Mouse (Mus musculus): ENCODE results near the gene Mab21l2.

The Mab21l2 gene

GRCm38 (mm10) chr3:86539555-86540168, 8.8 kb downstream of the Mab21l2 start:
- no peak for DNase-seq (ENCODE audit: low read depth, low spot score)

- no peak for DNase-seq (ENCODE audit: low read depth, low spot score)
Measured at GRCm38 (mm10) chr3:86538645-86539554, 9.5 kb downstream of the Mab21l2 start.

- DNase-seq (ENCODE audit: low read depth, low spot score) = no peak
Measured at GRCm38 (mm10) chr3:86536751-86537150, 11.7 kb downstream of the Mab21l2 start.

- no peak for DNase-seq (ENCODE audit: low read depth, low spot score)
Measured at GRCm38 (mm10) chr3:86531531-86532269, 16.7 kb downstream of the Mab21l2 start.

- no peak for DNase-seq (ENCODE audit: low read depth, low spot score)
Measured at GRCm38 (mm10) chr3:86522880-86523505, 25.4 kb downstream of the Mab21l2 start.

GRCm38 (mm10) chr3:86518506-86519109, 29.8 kb downstream of the Mab21l2 start:
- no peak for DNase-seq (ENCODE audit: low read depth, low spot score)

GRCm38 (mm10) chr3:86500586-86500985, 47.8 kb downstream of the Mab21l2 start:
- DNase-seq (ENCODE audit: low read depth, low spot score) = no peak
